Mouse (Mus musculus) right cerebral cortex, adult 2 months (tissue): ENCODE results near the gene Vhl.
"Not testable (repeated sequence)": the region's sequence is repeated elsewhere in the genome, so short reads cannot be mapped to it uniquely, and the experiment has no call there.

Experiments used
- DNase-seq, 2 experiments: peaks; one replicate each; pipeline ENCODE4 v3.0.0; 2021 to 2022; ENCODE audit warnings: low spot score in 2 of 2

The Vhl gene

DNA sequence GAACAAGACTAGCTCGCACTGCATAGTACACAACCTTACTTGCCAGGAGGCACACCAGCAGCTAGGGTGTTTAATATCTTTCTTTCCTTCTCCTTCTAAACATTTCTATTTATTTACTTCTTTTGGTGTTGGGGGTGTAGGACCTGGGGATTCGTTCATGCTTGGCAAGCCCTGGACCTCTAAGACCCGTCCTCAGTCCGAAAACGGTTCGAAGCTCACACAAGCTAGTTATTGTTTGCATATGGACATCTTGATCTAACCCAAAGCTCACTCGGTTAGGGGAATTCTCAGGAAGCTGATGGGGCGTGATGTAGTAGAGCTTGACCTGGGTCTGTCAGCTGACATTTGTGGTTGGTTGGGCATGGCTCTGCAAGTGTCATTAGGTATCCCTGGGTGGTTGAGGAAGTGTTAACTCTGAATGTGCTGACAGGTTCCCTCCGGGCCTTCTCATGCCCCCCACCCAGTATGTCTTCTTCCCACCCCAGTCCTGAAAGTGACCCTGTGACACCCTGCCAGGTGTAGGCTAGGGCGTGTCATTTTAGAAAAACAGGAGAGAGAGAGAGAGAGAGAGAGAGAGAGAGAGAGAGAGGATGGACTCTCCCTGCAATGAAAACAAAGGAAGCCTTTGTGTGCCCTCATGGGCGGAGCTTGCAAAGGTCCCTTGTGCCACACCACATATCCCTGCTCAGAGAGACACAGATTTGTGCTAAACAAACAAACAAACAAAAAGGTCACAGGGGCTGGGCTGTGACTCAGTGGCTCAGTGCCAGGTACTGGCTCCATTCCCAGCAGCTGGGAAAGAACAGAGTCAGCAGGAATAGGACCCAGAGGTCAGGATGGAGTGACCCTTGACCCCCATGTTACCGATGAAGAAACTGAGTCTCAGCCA lies 37.8 kb downstream of the Vhl start:
- DNase-seq: no peak

DNA sequence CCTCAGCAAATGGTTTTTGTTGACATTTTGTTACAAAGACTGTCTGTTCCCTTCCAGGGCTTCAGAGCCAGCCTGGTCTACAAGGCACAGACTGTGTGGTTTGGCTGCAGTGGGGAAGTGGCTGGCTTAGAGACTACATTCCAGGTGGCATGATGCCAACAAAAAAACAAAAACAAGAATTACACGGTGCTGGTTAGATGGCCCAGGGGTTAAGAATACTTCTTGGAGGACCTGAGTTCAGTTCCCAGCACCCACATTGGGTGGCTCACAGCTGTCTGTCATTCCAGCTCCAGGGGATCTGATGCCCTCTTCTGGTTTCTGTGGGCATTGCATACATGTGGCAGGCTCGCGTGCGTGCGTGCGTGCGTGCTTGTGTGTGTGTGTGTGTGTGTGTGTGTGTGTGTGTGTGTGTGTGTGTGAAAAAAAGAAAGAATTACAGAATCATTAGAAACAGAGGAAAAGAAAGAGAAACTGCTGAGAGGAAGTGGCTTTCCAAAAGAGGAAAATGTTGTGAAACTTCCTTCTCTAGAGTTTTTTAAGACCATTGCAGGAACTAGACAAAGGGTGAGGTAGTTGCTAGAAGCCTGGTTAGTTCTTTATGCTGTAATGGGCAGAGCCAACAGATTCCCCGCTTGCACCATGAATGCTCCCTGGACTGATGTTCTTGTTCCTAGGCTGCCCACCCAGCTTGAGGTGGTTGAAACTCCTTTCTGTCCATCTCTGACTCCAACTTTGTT lies 39.4 kb downstream of the Vhl start:
- no peak for DNase-seq

DNA sequence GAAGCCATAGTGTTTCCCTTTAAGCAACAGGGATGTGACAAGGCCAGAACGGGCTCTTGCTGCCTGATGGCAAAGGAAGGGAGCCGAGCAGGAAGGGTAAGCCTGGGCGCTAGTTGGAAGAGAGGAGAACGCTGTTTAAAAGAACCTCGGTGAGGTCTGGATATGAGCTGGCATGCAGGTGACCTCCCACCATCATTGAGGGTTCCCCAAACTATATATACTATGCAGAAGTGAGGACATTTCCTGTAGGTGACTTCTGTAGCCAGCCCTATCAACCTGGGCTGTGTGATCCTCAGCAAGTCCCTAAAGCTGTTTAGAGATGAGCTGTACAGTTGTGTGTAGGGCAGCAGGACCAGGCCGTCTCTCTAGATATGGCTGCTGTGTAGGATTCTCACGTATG lies 40.5 kb downstream of the Vhl start:
- DNase-seq: no peak

DNA sequence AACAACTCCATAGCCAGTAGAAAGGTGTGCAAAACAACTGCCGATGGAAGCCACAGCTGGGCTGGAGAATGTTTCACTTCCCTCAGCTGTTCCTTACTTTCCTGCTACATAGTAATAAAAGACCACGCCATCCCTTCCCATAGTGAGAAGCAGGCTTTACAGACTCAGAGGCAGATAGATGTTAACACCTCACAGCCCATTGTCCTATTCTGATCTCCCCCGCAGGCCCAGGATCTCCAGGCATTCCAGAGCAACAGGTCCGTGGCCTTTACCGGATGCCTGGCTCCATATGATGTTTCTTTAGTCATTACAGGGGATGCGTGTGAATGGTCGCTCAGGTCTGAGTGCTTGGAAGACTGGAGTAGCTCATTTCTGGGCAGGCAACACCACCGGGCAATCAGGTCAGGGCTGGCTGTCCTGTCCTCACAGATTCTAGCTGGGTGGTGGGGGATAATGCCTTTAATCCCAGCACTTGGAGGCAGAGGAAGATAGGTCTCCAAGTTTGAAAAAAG lies 43.9 kb downstream of the Vhl start:
- no peak for DNase-seq

GRCm38 (mm10) chr6:113668287-113669154 lies 44.8 kb downstream of the Vhl start:
- DNase-seq: no peak

- DNase-seq: no peak
Measured at GRCm38 (mm10) chr6:113669821-113670220, 46.1 kb downstream of the Vhl start.

- DNase-seq: not testable (repeated sequence)
Measured at GRCm38 (mm10) chr6:113672029-113672428, 48.3 kb downstream of the Vhl start.

- DNase-seq: no peak
Measured at GRCm38 (mm10) chr6:113672989-113673388, 49.2 kb downstream of the Vhl start.

DNA sequence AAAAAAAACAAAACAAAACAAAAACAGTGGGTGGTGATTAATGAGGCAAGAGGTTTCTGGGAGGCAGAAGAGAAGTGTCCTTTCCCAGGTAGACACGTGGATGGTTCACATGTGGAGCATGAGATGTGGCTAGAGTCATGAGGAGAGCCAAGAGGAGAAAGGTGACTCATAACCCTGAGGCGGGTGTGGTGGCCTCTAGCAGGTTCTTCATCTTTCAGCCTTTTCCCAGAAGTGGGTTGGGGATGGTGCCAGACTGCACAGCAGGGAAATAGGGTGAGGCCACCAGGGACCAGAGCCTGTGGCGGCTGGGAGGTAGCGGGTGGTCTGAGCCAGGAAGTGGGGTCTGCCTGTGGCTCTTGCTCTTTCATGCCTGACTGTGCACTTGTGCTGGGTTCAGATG lies 51.5 kb downstream of the Vhl start:
- no peak for DNase-seq

GRCm38 (mm10) chr6:113675991-113676390 lies 52.2 kb downstream of the Vhl start:
- no peak for DNase-seq

GRCm38 (mm10) chr6:113677070-113677734 lies 53.4 kb downstream of the Vhl start:
- no peak for DNase-seq

- DNase-seq: no peak
Measured at GRCm38 (mm10) chr6:113678246-113679012, 54.7 kb downstream of the Vhl start.

DNA sequence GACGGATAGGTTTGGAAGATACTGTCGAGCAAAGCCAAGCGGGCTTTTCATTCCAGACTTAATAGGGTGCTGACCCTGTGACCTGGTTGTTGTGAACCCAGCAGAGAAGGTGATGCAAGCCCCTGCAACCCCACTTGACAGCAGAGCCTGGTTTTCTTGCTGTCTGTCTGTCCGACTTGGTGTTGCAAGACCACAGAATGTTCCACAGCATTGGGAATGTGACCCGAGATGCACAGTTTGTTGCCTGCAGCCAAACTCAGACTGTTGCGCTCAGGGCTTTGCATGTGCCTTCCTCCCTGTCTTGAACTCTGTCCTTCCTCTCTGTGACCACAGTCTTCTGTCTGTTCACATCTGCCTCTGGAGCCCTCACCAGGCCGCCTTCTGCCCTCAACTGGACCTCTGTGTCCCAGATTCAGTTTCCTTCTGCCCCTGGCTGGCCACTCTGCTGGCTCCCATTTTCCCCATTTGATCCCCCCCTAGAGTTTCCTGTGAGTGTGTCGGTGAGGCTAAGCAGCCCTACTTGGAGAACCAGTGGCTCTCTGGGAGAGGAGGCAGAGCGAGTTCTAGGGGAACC lies 56.3 kb downstream of the Vhl start:
- no peak for DNase-seq
